Mouse (Mus musculus) ES-Bruce4 (cell line): ENCODE measurements at regions not wholly inside any gene's neighbourhood (a gene's known extent, or its start where the extent isn't known, plus 50 kb on each side); places are given as distances from the start of the nearest gene placed in this dataset.

Experiments
- CTCF ChIP-seq: IDR thresholded peaks from one replicate; pipeline ENCODE4 v1.8.1; 2011; ENCODE audit warnings: low read depth, low read length
- EP300 ChIP-seq: IDR thresholded peaks from 2 replicates; pipeline ENCODE4 v1.6.1; 2011; ENCODE audit warnings: low read depth, low read length; ENCODE audit not compliant: insufficient read depth
- POLR2A ChIP-seq: IDR thresholded peaks from one replicate; pipeline ENCODE4 v1.8.1; 2011; ENCODE audit warnings: low read length; ENCODE audit not compliant: insufficient read depth

GRCm38 (mm10) chr3:48515009-48515408, 1242.1 kb downstream of the Pcdh18 start:
- TF ChIP-seq EP300 (no peak), CTCF (no peak), POLR2A (no peak)
